Mouse (Mus musculus) kidney, adult 2 months (tissue): ENCODE results near the gene Tbca.

ENCODE experiments used
- CTCF ChIP-seq: fragments of 200-500 bp; conservative IDR thresholded peaks from 2 replicates; pipeline ENCODE4 v1.5.1; 2011; ENCODE audit warnings: low read depth, mild to moderate bottlenecking, control low read depth, low read length, moderate library complexity, mixed read lengths; ENCODE audit not compliant: insufficient read depth, insufficient read length
- POLR2A ChIP-seq: fragments of 200-500 bp; IDR thresholded peaks from one replicate; pipeline ENCODE4 v1.6.1; 2011; ENCODE audit warnings: low read depth, low read length, control low read depth

GRCm38 (mm10) chr13:94883966-94884960 lies 95.6 kb downstream of the Tbca start:
- TF ChIP-seq CTCF (no peak), POLR2A (no peak)
